Comparison of ENCODE assay signal across 18 mouse cellular contexts in genomic region chr12:102460014-102460413, GRCm38 (mm10). TPM values are rescaled to one million over a fixed set of nuclear protein-coding genes. Genes with fewer than 3 reads are reported as not detected.
DNase-seq lines count a peak whose midpoint lies in the region; ATAC-seq and TF ChIP-seq lines count a peak whose summit lies in the region.
"Had no signal": no experiment of that assay in that cellular context is flagged by ENCODE, and none has a peak within 500 bp of the region (broad histone marks: within the 10 kb centered on the region; RNA-seq: fewer than 3 reads in every experiment).

No protein-coding gene starts in this region.

- no peak overlapping the region for H3K27ac ChIP-seq in lung, embryonic 15.5 days
- H3K27ac ChIP-seq in bone marrow macrophage, adult 2 months (ENCODE audit: insufficient read depth, low read depth, low read length) = peak overlapping the region; percentile 20; the same call in 1 of the 2 replicates
- peak overlapping the region; percentile 34; the same call in 1 of the 2 replicates for H3K27ac ChIP-seq in embryonic fibroblast, embryonic 13.5 days (ENCODE audit: insufficient read depth, low read length)
- H3K27ac ChIP-seq in hindbrain, embryonic 16.5 days (ENCODE audit: low read depth, low read length) = no peak overlapping the region
- H3K27ac ChIP-seq: embryonic facial prominence, embryonic 12.5 days; forebrain, embryonic 13.5 days; heart, adult 2 months; hindbrain, embryonic 15.5 days had no signal

- 52% methylated on average over 5 of the region's 5 CpGs for WGBS in lung, embryonic 15.5 days
- 83% methylated on average over 5 of the region's 5 CpGs for WGBS in hindbrain, embryonic 16.5 days

- TF ChIP-seq CTCF in bone marrow macrophage, adult 2 months (IDR thresholded peaks at IDR 0.05; ENCODE audit: low read depth, low read length) = no peak
- no peak for TF ChIP-seq CTCF in embryonic fibroblast, embryonic 13.5 days (IDR thresholded peaks at IDR 0.05; ENCODE audit: borderline replicate concordance, insufficient read depth, low read length)

- H3K36me3 ChIP-seq in lung, embryonic 15.5 days = no peaks in the 10 kb centered on the region
- H3K36me3 ChIP-seq in hindbrain, embryonic 16.5 days (ENCODE audit: control insufficient read depth, insufficient read depth, low read length) = no peaks in the 10 kb centered on the region
- H3K36me3 ChIP-seq: embryonic facial prominence, embryonic 12.5 days; heart, embryonic 12.5 days; hindbrain, embryonic 15.5 days had no signal

- no peaks in the 10 kb centered on the region for H3K27me3 ChIP-seq in lung, embryonic 15.5 days
- H3K27me3 ChIP-seq in hindbrain, embryonic 16.5 days (replicated peaks; ENCODE audit: control insufficient read depth, insufficient read depth, low read length) = no peaks in the 10 kb centered on the region
- H3K27me3 ChIP-seq: embryonic facial prominence, embryonic 12.5 days; forebrain, embryonic 13.5 days; heart, embryonic 12.5 days; hindbrain, embryonic 15.5 days had no signal

- TF ChIP-seq POLR2A in bone marrow macrophage, adult 2 months (IDR thresholded peaks at IDR 0.05; ENCODE audit: borderline replicate concordance, low read depth, low read length) = no peak
- no peak for TF ChIP-seq POLR2A in embryonic fibroblast, embryonic 13.5 days (IDR thresholded peaks at IDR 0.05; ENCODE audit: low read depth, low read length)

- H3K4me3 ChIP-seq in lung, embryonic 15.5 days = no peak overlapping the region
- H3K4me3 ChIP-seq in bone marrow macrophage, adult 2 months (ENCODE audit: insufficient read depth, low read length) = no peak overlapping the region
- H3K4me3 ChIP-seq in embryonic fibroblast, embryonic 13.5 days (ENCODE audit: insufficient read depth, low read length) = no peak overlapping the region
- H3K4me3 ChIP-seq in hindbrain, embryonic 16.5 days (ENCODE audit: low read length) = no peak overlapping the region
- H3K4me3 ChIP-seq: embryonic facial prominence, embryonic 12.5 days; forebrain, embryonic 13.5 days; heart, adult 2 months; heart, embryonic 12.5 days; hindbrain, embryonic 15.5 days had no signal

- H3K9me3 ChIP-seq in lung, embryonic 15.5 days = no peaks in the 10 kb centered on the region
- no peaks in the 10 kb centered on the region for H3K9me3 ChIP-seq in hindbrain, embryonic 16.5 days (ENCODE audit: control insufficient read depth, low read length)
- H3K9me3 ChIP-seq: embryonic facial prominence, embryonic 12.5 days; forebrain, embryonic 13.5 days; heart, embryonic 12.5 days; hindbrain, embryonic 15.5 days had no signal

- no peaks in the 10 kb centered on the region for H3K4me1 ChIP-seq in lung, embryonic 15.5 days
- H3K4me1 ChIP-seq in bone marrow macrophage, adult 2 months (ENCODE audit: control insufficient read depth, insufficient read depth, low read length) = peaks cover 31% of the 10 kb centered on the region
- peaks cover 3% of the 10 kb centered on the region; the same call in 1 of the 2 replicates for H3K4me1 ChIP-seq in embryonic fibroblast, embryonic 13.5 days (ENCODE audit: control insufficient read depth, insufficient read depth, low read length)
- H3K4me1 ChIP-seq in hindbrain, embryonic 16.5 days (ENCODE audit: control insufficient read depth, insufficient read depth, low read depth, low read length) = no peaks in the 10 kb centered on the region
- H3K4me1 ChIP-seq: embryonic facial prominence, embryonic 12.5 days; forebrain, embryonic 13.5 days; heart, embryonic 12.5 days; hindbrain, embryonic 15.5 days had no signal

- H3K4me2 ChIP-seq in lung, embryonic 15.5 days = no peak overlapping the region
- no peak overlapping the region for H3K4me2 ChIP-seq in hindbrain, embryonic 16.5 days (ENCODE audit: low read length)
- H3K4me2 ChIP-seq: embryonic facial prominence, embryonic 12.5 days; forebrain, embryonic 13.5 days; heart, embryonic 12.5 days; hindbrain, embryonic 15.5 days had no signal

- no peak overlapping the region for H3K9ac ChIP-seq in lung, embryonic 15.5 days
- H3K9ac ChIP-seq in hindbrain, embryonic 16.5 days (ENCODE audit: low read depth, low read length) = no peak overlapping the region
- H3K9ac ChIP-seq: embryonic facial prominence, embryonic 12.5 days; forebrain, embryonic 13.5 days; forebrain, postnatal 0 days; heart, embryonic 12.5 days; hindbrain, embryonic 15.5 days had no signal

- no peak for DNase-seq in lung, adult 18-20 months
- no peak for DNase-seq in layer of hippocampus, postnatal 14 days (ENCODE audit: low spot score in 2 of 2)
- DNase-seq: adrenal gland, adult 8-10 months; adrenal gland, postnatal 36 days; cerebellum, adult 11 months; cerebellum, adult 8-10 months; cerebellum, postnatal 14 days; forebrain, postnatal 0 days; gastrocnemius, postnatal 14 days; heart, adult 2 months had no signal

- 0 out of 2 replicates have a peak, but pooled peaks have one; percentile 28 for ATAC-seq in lung, embryonic 15.5 days (ENCODE audit: borderline replicate concordance, extremely low read depth, low FRiP score, low TSS enrichment)
- no peak for ATAC-seq in hindbrain, embryonic 16.5 days
- ATAC-seq: forebrain, embryonic 13.5 days; forebrain, postnatal 0 days had no signal

RNA-seq across cellular contexts. Expression of gene Golga5, which starts 8.9 kb away (rescaled TPM):
- polyA plus RNA-seq in lung, embryonic 15.5 days (2015; fragmentation: Nextera tagmentation; extraction: Ambion mirVana) = 31.3 and 33.6 TPM in 2 replicates
- 28.1 and 30.3 TPM in 2 replicates for polyA plus RNA-seq in bone marrow macrophage, adult 2 months (2012; ENCODE audit: insufficient read depth, insufficient read length, missing spikeins)
- polyA plus RNA-seq in embryonic fibroblast, embryonic 13.5 days (2011; ENCODE audit: insufficient read length, low read depth, missing spikeins) = 39.6 and 40.6 TPM in 2 replicates
- 10 to 100 TPM; 21.6 to 22.7 TPM for total RNA-seq in layer of hippocampus, postnatal 14 days (2021)
- polyA plus RNA-seq in hindbrain, embryonic 16.5 days (2015; fragmentation: Nextera tagmentation; extraction: Ambion mirVana) = 24.7 and 28.9 TPM in 2 replicates

RNA-seq across cellular contexts. Expression of gene Lgmn, which starts 20.4 kb away (rescaled TPM):
- 115 and 127 TPM in 2 replicates for polyA plus RNA-seq in lung, embryonic 15.5 days (2015; fragmentation: Nextera tagmentation; extraction: Ambion mirVana)
- 1,528 and 1,623 TPM in 2 replicates for polyA plus RNA-seq in bone marrow macrophage, adult 2 months (2012; ENCODE audit: insufficient read depth, insufficient read length, missing spikeins)
- 71.1 and 73.8 TPM in 2 replicates for polyA plus RNA-seq in embryonic fibroblast, embryonic 13.5 days (2011; ENCODE audit: insufficient read length, low read depth, missing spikeins)
- total RNA-seq in layer of hippocampus, postnatal 14 days (2021) = 100 to 1,000 TPM; 111 to 117 TPM
- 127 and 141 TPM in 2 replicates for polyA plus RNA-seq in hindbrain, embryonic 16.5 days (2015; fragmentation: Nextera tagmentation; extraction: Ambion mirVana)

Comparison
In these comparisons a context has a peak if more than half of its experiments do, and no peak if none do; other contexts are left out.
1. H3K27ac ChIP-seq: peak in bone marrow macrophage, adult 2 months (single experiment) and embryonic fibroblast, embryonic 13.5 days (single experiment); none in lung, embryonic 15.5 days (single experiment) and hindbrain, embryonic 16.5 days (single experiment).
2. RNA of gene Lgmn, which starts 20.4 kb away (polyA plus RNA-seq): 1,528 to 1,623 TPM in bone marrow macrophage, adult 2 months; 127 to 141 TPM in hindbrain, embryonic 16.5 days, 115 to 127 TPM in lung, embryonic 15.5 days and 71.1 to 73.8 TPM in embryonic fibroblast, embryonic 13.5 days; every median in the first group is over 10 times any median in the second.